Mouse (Mus musculus) cerebellum, postnatal 14 days (tissue): Measurements from ENCODE around the gene Nfyb.

Source experiments
- DNase-seq, 2 experiments: peaks; one replicate each; pipeline ENCODE4 v3.0.0; 2021; ENCODE audit warnings: mixed read lengths in 2 of 2

Gene Nfyb

GRCm38 (mm10) chr10:82763840-82764631, at the start of gene Nfyb:
Nfyb (minus strand) TSS chr10:82764144.
- DNase-seq: peak; percentile 98 to 99

GRCm38 (mm10) chr10:82811855-82812431, 48.0 kb upstream of the Nfyb start:
- DNase-seq: peak; percentile 89 to 91

GRCm38 (mm10) chr10:82809352-82809751, 45.4 kb upstream of the Nfyb start:
- no peak for DNase-seq

- DNase-seq: no peak
These were observed 44.9 kb upstream of the Nfyb start for GRCm38 (mm10) chr10:82808891-82809290.

- DNase-seq: no peak
These were observed 44.2 kb upstream of the Nfyb start for GRCm38 (mm10) chr10:82808155-82808554.

- DNase-seq: peak; percentile 14 to 16
These were observed 43.3 kb upstream of the Nfyb start for GRCm38 (mm10) chr10:82807238-82807637.

- no peak for DNase-seq
These were observed 42.5 kb upstream of the Nfyb start for GRCm38 (mm10) chr10:82806414-82806813.

GRCm38 (mm10) chr10:82805111-82805510, 41.2 kb upstream of the Nfyb start:
- no peak for DNase-seq

GRCm38 (mm10) chr10:82804396-82804795, 40.5 kb upstream of the Nfyb start:
- DNase-seq: no peak

GRCm38 (mm10) chr10:82800094-82800493, 36.1 kb upstream of the Nfyb start:
- DNase-seq: no peak

GRCm38 (mm10) chr10:82798312-82798933, 34.5 kb upstream of the Nfyb start:
- no peak for DNase-seq

GRCm38 (mm10) chr10:82797119-82797491, 33.2 kb upstream of the Nfyb start:
- no peak for DNase-seq

- DNase-seq: no peak
These were observed 32.7 kb upstream of the Nfyb start for GRCm38 (mm10) chr10:82796471-82797118.

GRCm38 (mm10) chr10:82795767-82796166, 31.8 kb upstream of the Nfyb start:
- peak in 1 of 2 experiments; percentile 35 for DNase-seq

GRCm38 (mm10) chr10:82795071-82795731, 31.3 kb upstream of the Nfyb start:
- DNase-seq: peak; percentile 82

- DNase-seq: no peak
These were observed 28.4 kb upstream of the Nfyb start for GRCm38 (mm10) chr10:82792311-82792710.

GRCm38 (mm10) chr10:82791713-82792112, 27.8 kb upstream of the Nfyb start:
- no peak for DNase-seq

- DNase-seq: no peak
These were observed 26.6 kb upstream of the Nfyb start for GRCm38 (mm10) chr10:82790504-82790903.

GRCm38 (mm10) chr10:82789181-82789580, 25.2 kb upstream of the Nfyb start:
- DNase-seq: no peak

GRCm38 (mm10) chr10:82782472-82782871, 18.5 kb upstream of the Nfyb start:
- no peak for DNase-seq

GRCm38 (mm10) chr10:82780816-82781215, 16.9 kb upstream of the Nfyb start:
- DNase-seq: no peak

- no peak for DNase-seq
These were observed 16.4 kb upstream of the Nfyb start for GRCm38 (mm10) chr10:82780322-82780721.

GRCm38 (mm10) chr10:82779831-82780230, 15.9 kb upstream of the Nfyb start:
- no peak for DNase-seq
